Mouse (Mus musculus): ENCODE data around the gene Dhrs2.

DNA sequence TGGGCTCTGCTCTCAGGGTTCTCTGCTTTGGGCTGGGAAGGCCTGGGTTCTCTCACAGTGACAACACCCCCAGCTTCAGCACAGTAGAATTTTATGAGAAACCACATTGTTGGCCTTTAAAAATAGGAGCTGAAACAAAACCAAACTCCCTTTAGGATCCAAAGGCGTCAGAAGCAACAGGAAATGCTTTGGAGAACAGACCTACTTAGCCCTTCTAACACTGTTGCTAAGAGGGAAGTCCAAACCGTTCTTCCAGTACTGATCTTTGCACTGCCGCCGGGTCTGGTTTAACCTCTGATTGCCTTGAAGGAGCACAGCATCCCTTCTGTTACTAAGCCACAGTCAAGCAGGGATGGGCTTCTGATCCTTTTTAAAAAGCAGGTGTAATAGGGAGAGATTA lies 33.3 kb upstream of the Dhrs2 start:
- TF ChIP-seq ZMIZ1 (IDR thresholded peaks at IDR 0.05; ENCODE audit: low read depth, low read length) (no peak), HCFC1 (IDR thresholded peaks at IDR 0.05; ENCODE audit: low read depth, low read length) (no peak), NELFE (IDR thresholded peaks at IDR 0.05; ENCODE audit: low read depth, low read length) (no peak), ZKSCAN1 (IDR thresholded peaks at IDR 0.05; ENCODE audit: low read depth, low read length) (no peak), CTCF (IDR thresholded peaks at IDR 0.05 in 2 of 3, conservative IDR thresholded peaks at IDR 0.05 in 1 of 3; ENCODE audit: control insufficient read depth in 1 of 3, insufficient read depth in 1 of 3, low read depth in 2 of 3, low read length in 3 of 3, poor library complexity in 1 of 3, severe bottlenecking in 1 of 3) (no peak), EP300 (IDR thresholded peaks at IDR 0.05; ENCODE audit: low read depth in 1 of 2, low read length in 2 of 2) (no peak), SMC3 (IDR thresholded peaks at IDR 0.05; ENCODE audit: low read depth, low read length) (no peak), POLR2AphosphoS5 (IDR thresholded peaks at IDR 0.05; ENCODE audit: borderline replicate concordance, low read depth, low read length) (no peak), MXI1 (IDR thresholded peaks at IDR 0.05; ENCODE audit: low read depth, low read length) (no peak), USF1 (IDR thresholded peaks at IDR 0.05; ENCODE audit: low read depth, low read length) (no peak), E2F4 (IDR thresholded peaks at IDR 0.05; ENCODE audit: borderline replicate concordance, low read depth, low read length) (no peak), NRF1 (IDR thresholded peaks at IDR 0.05; ENCODE audit: insufficient read depth, low read depth, low read length, poor library complexity, severe bottlenecking) (no peak), MAFK (IDR thresholded peaks at IDR 0.05; ENCODE audit: borderline replicate concordance, low read depth, low read length) (no peak)

All from MEL (cell line).